Mouse (Mus musculus): ENCODE data around the gene Aldh3b1. TPM values are rescaled to one million over a fixed set of nuclear protein-coding genes. Genes with fewer than 3 reads are reported as not detected.

Gene Aldh3b1
- total RNA-seq, 1 experiment from 2014 or later = 6.6 TPM

- no peak for ATAC-seq (replicated peaks in 1 of 2; ENCODE audit: insufficient read depth in 1 of 2, low FRiP score in 2 of 2, low TSS enrichment in 1 of 2, low read depth in 1 of 2, poor library complexity in 2 of 2, severe bottlenecking in 2 of 2)
These were observed 5.4 kb downstream of the Aldh3b1 start for GRCm38 (mm10) chr19:3924190-3924589.

- ATAC-seq (replicated peaks in 1 of 2; ENCODE audit: insufficient read depth in 1 of 2, low FRiP score in 2 of 2, low TSS enrichment in 1 of 2, low read depth in 1 of 2, poor library complexity in 2 of 2, severe bottlenecking in 2 of 2) = 0 out of 4 replicates have a peak, but pooled peaks of 1 of the 2 experiments have one; percentile 23
These were observed 6.0 kb downstream of the Aldh3b1 start for GRCm38 (mm10) chr19:3923586-3923985.

GRCm38 (mm10) chr19:3922661-3923371 is 6.8 kb downstream of the Aldh3b1 start:
- ATAC-seq (replicated peaks in 1 of 2; ENCODE audit: insufficient read depth in 1 of 2, low FRiP score in 2 of 2, low TSS enrichment in 1 of 2, low read depth in 1 of 2, poor library complexity in 2 of 2, severe bottlenecking in 2 of 2) = no peak; a peak in 1 of 4 replicates

GRCm38 (mm10) chr19:3919928-3920327 is 9.7 kb downstream of the Aldh3b1 start:
- no peak for ATAC-seq (replicated peaks in 1 of 2; ENCODE audit: insufficient read depth in 1 of 2, low FRiP score in 2 of 2, low TSS enrichment in 1 of 2, low read depth in 1 of 2, poor library complexity in 2 of 2, severe bottlenecking in 2 of 2)

GRCm38 (mm10) chr19:3916727-3917126 is 12.9 kb downstream of the Aldh3b1 start:
- no peak for ATAC-seq (replicated peaks in 1 of 2; ENCODE audit: insufficient read depth in 1 of 2, low FRiP score in 2 of 2, low TSS enrichment in 1 of 2, low read depth in 1 of 2, poor library complexity in 2 of 2, severe bottlenecking in 2 of 2)

GRCm38 (mm10) chr19:3914535-3914934 is 15.1 kb downstream of the Aldh3b1 start:
- ATAC-seq (replicated peaks in 1 of 2; ENCODE audit: insufficient read depth in 1 of 2, low FRiP score in 2 of 2, low TSS enrichment in 1 of 2, low read depth in 1 of 2, poor library complexity in 2 of 2, severe bottlenecking in 2 of 2) = no peak

GRCm38 (mm10) chr19:3913692-3914091 is 15.9 kb downstream of the Aldh3b1 start:
- ATAC-seq (replicated peaks in 1 of 2; ENCODE audit: insufficient read depth in 1 of 2, low FRiP score in 2 of 2, low TSS enrichment in 1 of 2, low read depth in 1 of 2, poor library complexity in 2 of 2, severe bottlenecking in 2 of 2) = no peak

GRCm38 (mm10) chr19:3912337-3913204 is 17.0 kb downstream of the Aldh3b1 start, which contains the start of gene Ndufs8:
TSS of gene Ndufs8 (minus strand) at chr19:3912774.
- peak; percentile 90 to 96 for ATAC-seq (replicated peaks in 1 of 2; ENCODE audit: insufficient read depth in 1 of 2, low FRiP score in 2 of 2, low TSS enrichment in 1 of 2, low read depth in 1 of 2, poor library complexity in 2 of 2, severe bottlenecking in 2 of 2)

GRCm38 (mm10) chr19:3910206-3910605 is 19.4 kb downstream of the Aldh3b1 start:
- ATAC-seq (replicated peaks in 1 of 2; ENCODE audit: insufficient read depth in 1 of 2, low FRiP score in 2 of 2, low TSS enrichment in 1 of 2, low read depth in 1 of 2, poor library complexity in 2 of 2, severe bottlenecking in 2 of 2) = no peak

- no peak for ATAC-seq (replicated peaks in 1 of 2; ENCODE audit: insufficient read depth in 1 of 2, low FRiP score in 2 of 2, low TSS enrichment in 1 of 2, low read depth in 1 of 2, poor library complexity in 2 of 2, severe bottlenecking in 2 of 2)
These were observed 21.5 kb downstream of the Aldh3b1 start for GRCm38 (mm10) chr19:3907876-3908660.

- peak; percentile 53 to 61 for ATAC-seq (replicated peaks in 1 of 2; ENCODE audit: insufficient read depth in 1 of 2, low FRiP score in 2 of 2, low TSS enrichment in 1 of 2, low read depth in 1 of 2, poor library complexity in 2 of 2, severe bottlenecking in 2 of 2)
These were observed 22.5 kb downstream of the Aldh3b1 start, which contains the start of gene Tcirg1 for GRCm38 (mm10) chr19:3906795-3907786. TSS of gene Tcirg1 (minus strand) at chr19:3907133.

- no peak for ATAC-seq (replicated peaks in 1 of 2; ENCODE audit: insufficient read depth in 1 of 2, low FRiP score in 2 of 2, low TSS enrichment in 1 of 2, low read depth in 1 of 2, poor library complexity in 2 of 2, severe bottlenecking in 2 of 2)
These were observed 23.3 kb downstream of the Aldh3b1 start for GRCm38 (mm10) chr19:3906326-3906725.

GRCm38 (mm10) chr19:3905261-3905969 is 24.2 kb downstream of the Aldh3b1 start:
- ATAC-seq (replicated peaks in 1 of 2; ENCODE audit: insufficient read depth in 1 of 2, low FRiP score in 2 of 2, low TSS enrichment in 1 of 2, low read depth in 1 of 2, poor library complexity in 2 of 2, severe bottlenecking in 2 of 2) = peak; percentile 30 to 61

- no peak for ATAC-seq (replicated peaks in 1 of 2; ENCODE audit: insufficient read depth in 1 of 2, low FRiP score in 2 of 2, low TSS enrichment in 1 of 2, low read depth in 1 of 2, poor library complexity in 2 of 2, severe bottlenecking in 2 of 2)
These were observed 25.3 kb downstream of the Aldh3b1 start for GRCm38 (mm10) chr19:3904363-3904675.

GRCm38 (mm10) chr19:3903648-3904362 is 25.8 kb downstream of the Aldh3b1 start:
- ATAC-seq (replicated peaks in 1 of 2; ENCODE audit: insufficient read depth in 1 of 2, low FRiP score in 2 of 2, low TSS enrichment in 1 of 2, low read depth in 1 of 2, poor library complexity in 2 of 2, severe bottlenecking in 2 of 2) = no peak

All from hematopoietic stem cell, adult 5-6 weeks (primary cell).